Mouse (Mus musculus) lung, embryonic 16.5 days (tissue): Measurements from ENCODE around the gene Babam2. TPM values are rescaled to one million over a fixed set of nuclear protein-coding genes. Genes with fewer than 3 reads are reported as not detected.

Experiments used
- ATAC-seq: fragments of 200-750 bp; cut with Nextera tagmentation; 2 replicates; pipeline ENCODE4 v1.8.0; 2017; ENCODE audit warnings: low read depth, mild to moderate bottlenecking, moderate library complexity
- H3K27ac ChIP-seq: fragments of 300-500 bp; sonication (generic); 2 replicates; pipeline ENCODE4 v1.5.1; 2014; ENCODE audit warnings: mild to moderate bottlenecking, control low read depth, low read length
- H3K27me3 ChIP-seq: fragments of 300-500 bp; sonication (generic); 2 replicates; pipeline ENCODE4 v1.6.1; 2014; ENCODE audit warnings: low read depth, low read length, mixed read lengths; ENCODE audit not compliant: control insufficient read depth, insufficient read depth
- H3K36me3 ChIP-seq: fragments of 300-500 bp; sonication (generic); 2 replicates; pipeline ENCODE4 v1.6.1; 2014; ENCODE audit warnings: low read length; ENCODE audit not compliant: control insufficient read depth, insufficient read depth
- H3K4me1 ChIP-seq: fragments of 300-500 bp; sonication (generic); replicated peaks from 2 replicates; pipeline ENCODE4 v1.6.1; 2014; ENCODE audit warnings: low read length, mixed read lengths; ENCODE audit not compliant: control insufficient read depth, insufficient read depth
- H3K4me2 ChIP-seq: fragments of 300-500 bp; sonication (generic); 2 replicates; pipeline ENCODE4 v1.6.1; 2014; ENCODE audit warnings: low read depth, low read length, control low read depth
- H3K4me3 ChIP-seq: fragments of 300-500 bp; sonication (generic); 2 replicates; pipeline ENCODE4 v1.5.1; 2014; ENCODE audit warnings: mild to moderate bottlenecking, low read length, control low read depth
- H3K9ac ChIP-seq: fragments of 300-500 bp; sonication (generic); 2 replicates; pipeline ENCODE4 v1.6.1; 2014; ENCODE audit warnings: low read length, control low read depth
- H3K9me3 ChIP-seq: fragments of 300-500 bp; sonication (generic); 2 replicates; pipeline ENCODE4 v1.6.1; 2016; ENCODE audit warnings: low read length; ENCODE audit not compliant: control insufficient read depth
- WGBS: fragments of 180-500 bp; shearing (Covaris S2); extraction: QIAGEN DNeasy Blood & Tissue Kit; methylation state at CpG from one replicate; pipeline ENCODE4 v1.1.7; 2014; 5-methylcytosine and 5-hydroxymethylcytosine counted together
- polyA plus RNA-seq: library from polyadenylated mRNA; unstranded; fragments of >200 nt; fragmentation: Nextera tagmentation; extraction: Ambion mirVana; gene quantifications from 2 replicates; pipeline ENCODE4 v1.2.1, GENCODE M21; 2015

Gene Babam2
- polyA plus RNA-seq, 1 experiment from 2014 or later, result 51.9 TPM

- Histone ChIP-seq H3K27me3 (no peaks in the 10 kb centered on the region), H3K9me3 (no peaks in the 10 kb centered on the region), H3K4me1 (no peaks in the 10 kb centered on the region), H3K27ac (no peak overlapping the region), H3K9ac (no peak overlapping the region), H3K4me2 (no peak overlapping the region), H3K4me3 (no peak overlapping the region), H3K36me3 (no peaks in the 10 kb centered on the region; the same call in 1 of the 2 replicates)
- 62% methylated on average over 3 of the region's 3 CpGs for WGBS
- ATAC-seq, result no peak
These were observed 332.4 kb downstream of the Babam2 start for GRCm38 (mm10) chr5:32029834-32030433.

GRCm38 (mm10) chr5:32033185-32033584, 335.7 kb downstream of the Babam2 start:
- no peak overlapping the region for H3K4me3 ChIP-seq
- no peaks in the 10 kb centered on the region for H3K27me3 ChIP-seq
- no peak overlapping the region for H3K27ac ChIP-seq
- WGBS, result 53% methylated on average over 4 of the region's 4 CpGs
- H3K9me3 ChIP-seq, result no peaks in the 10 kb centered on the region
- H3K4me1 ChIP-seq, result peaks cover 4% of the 10 kb centered on the region
- no peak overlapping the region for H3K4me2 ChIP-seq
- H3K9ac ChIP-seq, result no peak overlapping the region
- ATAC-seq, result no peak
- H3K36me3 ChIP-seq, result no peaks in the 10 kb centered on the region

GRCm38 (mm10) chr5:32033621-32034020, 336.1 kb downstream of the Babam2 start:
- H3K9ac ChIP-seq, result no peak overlapping the region
- no peak for ATAC-seq
- H3K4me2 ChIP-seq, result no peak overlapping the region
- peaks cover 4% of the 10 kb centered on the region for H3K4me1 ChIP-seq
- H3K27me3 ChIP-seq, result no peaks in the 10 kb centered on the region
- H3K36me3 ChIP-seq, result no peaks in the 10 kb centered on the region
- H3K4me3 ChIP-seq, result no peak overlapping the region
- H3K27ac ChIP-seq, result no peak overlapping the region
- H3K9me3 ChIP-seq, result no peaks in the 10 kb centered on the region

- Histone ChIP-seq H3K9me3 (no peaks in the 10 kb centered on the region), H3K36me3 (no peaks in the 10 kb centered on the region), H3K4me3 (no peak overlapping the region), H3K4me1 (peaks cover 4% of the 10 kb centered on the region), H3K4me2 (no peak overlapping the region), H3K9ac (no peak overlapping the region), H3K27ac (no peak overlapping the region), H3K27me3 (no peaks in the 10 kb centered on the region)
- no peak for ATAC-seq
- WGBS, result 76% methylated on average over 8 of the region's 8 CpGs
These were observed 337.1 kb downstream of the Babam2 start for GRCm38 (mm10) chr5:32034475-32035054.

GRCm38 (mm10) chr5:32035721-32036320, 338.3 kb downstream of the Babam2 start:
- H3K9me3 ChIP-seq, result no peaks in the 10 kb centered on the region
- no peaks in the 10 kb centered on the region for H3K36me3 ChIP-seq
- H3K9ac ChIP-seq, result no peak overlapping the region
- H3K4me2 ChIP-seq, result no peak overlapping the region
- no peaks in the 10 kb centered on the region for H3K27me3 ChIP-seq
- H3K4me3 ChIP-seq, result no peak overlapping the region
- H3K4me1 ChIP-seq, result peaks cover 4% of the 10 kb centered on the region
- no peak for ATAC-seq
- WGBS, result 47% methylated on average over 7 of the region's 7 CpGs
- H3K27ac ChIP-seq, result no peak overlapping the region

- Histone ChIP-seq H3K4me2 (no peak overlapping the region), H3K27ac (no peak overlapping the region), H3K9me3 (no peaks in the 10 kb centered on the region), H3K9ac (no peak overlapping the region), H3K27me3 (no peaks in the 10 kb centered on the region), H3K4me1 (peaks cover 4% of the 10 kb centered on the region), H3K4me3 (no peak overlapping the region), H3K36me3 (no peaks in the 10 kb centered on the region)
- peak; percentile 34; the same call in 1 of the 2 replicates for ATAC-seq
- 41% methylated on average over 2 of the region's 2 CpGs for WGBS
These were observed 339.4 kb downstream of the Babam2 start for GRCm38 (mm10) chr5:32036896-32037295.

- Histone ChIP-seq H3K27ac (no peak overlapping the region), H3K36me3 (no peaks in the 10 kb centered on the region)
- 86% methylated on average over 4 of the region's 4 CpGs for WGBS
These were observed 340.1 kb downstream of the Babam2 start for GRCm38 (mm10) chr5:32037546-32037945.

GRCm38 (mm10) chr5:32038994-32039393, 341.5 kb downstream of the Babam2 start:
- Histone ChIP-seq H3K4me1 (peaks cover 4% of the 10 kb centered on the region), H3K27ac (no peak overlapping the region), H3K9me3 (no peaks in the 10 kb centered on the region), H3K9ac (no peak overlapping the region), H3K4me3 (no peak overlapping the region), H3K36me3 (no peaks in the 10 kb centered on the region), H3K4me2 (no peak overlapping the region), H3K27me3 (no peaks in the 10 kb centered on the region)
- ATAC-seq, result no peak

More at GRCm38 (mm10) chr5:32037546-32037945, 340.1 kb downstream of the Babam2 start:
- Histone ChIP-seq H3K9ac (no peak overlapping the region), H3K4me2 (no peak overlapping the region), H3K4me1 (peaks cover 4% of the 10 kb centered on the region), H3K9me3 (no peaks in the 10 kb centered on the region), H3K4me3 (no peak overlapping the region), H3K27me3 (no peaks in the 10 kb centered on the region)
- no peak for ATAC-seq

GRCm38 (mm10) chr5:32039511-32039910, 342.0 kb downstream of the Babam2 start:
- no peak overlapping the region for H3K4me2 ChIP-seq
- 83% methylated on average over 3 of the region's 3 CpGs for WGBS
- H3K36me3 ChIP-seq, result no peaks in the 10 kb centered on the region
- H3K27me3 ChIP-seq, result no peaks in the 10 kb centered on the region
- H3K4me3 ChIP-seq, result no peak overlapping the region
- no peaks in the 10 kb centered on the region for H3K9me3 ChIP-seq
- ATAC-seq, result no peak
- no peak overlapping the region for H3K27ac ChIP-seq
- H3K9ac ChIP-seq, result no peak overlapping the region
- H3K4me1 ChIP-seq, result peaks cover 4% of the 10 kb centered on the region
